Mouse (Mus musculus): ENCODE data around the gene Itgam. TPM values are rescaled to one million over a fixed set of nuclear protein-coding genes. Genes with fewer than 3 reads are reported as not detected.

Itgam gene
- polyA plus RNA-seq, 1 experiment from 2014 or later = 2.1 TPM

DNA sequence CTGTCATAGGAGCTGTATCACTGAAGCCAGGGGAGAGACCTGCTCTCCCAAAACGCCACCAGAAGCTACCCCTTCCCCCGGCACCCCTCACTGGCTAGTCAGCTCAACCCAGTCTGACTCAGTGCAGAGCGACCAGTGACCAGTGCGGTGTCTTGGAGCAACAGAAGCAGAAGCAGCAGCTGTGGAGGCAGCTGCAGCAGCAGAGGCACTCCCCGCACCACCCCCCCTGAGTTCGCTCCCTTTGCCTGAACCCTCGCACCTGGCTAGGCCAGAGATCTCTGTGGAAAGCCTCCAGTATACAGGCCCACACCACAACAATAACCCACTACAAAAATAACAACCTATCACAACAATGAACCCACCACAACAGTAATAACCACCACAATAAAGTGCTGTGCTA, 3.9 kb upstream of the Itgam start:
- H3K4me1 ChIP-seq = 0 out of 2 replicates have a peak, but pooled peaks cover 8% of the 10 kb centered on the region
- H3K27me3 ChIP-seq (replicated peaks) = no peaks in the 10 kb centered on the region
- no peaks in the 10 kb centered on the region for H3K36me3 ChIP-seq
- no peak for ATAC-seq
- H3K4me2 ChIP-seq = no peak overlapping the region
- no peak overlapping the region for H3K27ac ChIP-seq
- no peak overlapping the region for H3K9ac ChIP-seq
- H3K9me3 ChIP-seq (replicated peaks) = no peaks in the 10 kb centered on the region
- no peak overlapping the region for H3K4me3 ChIP-seq
- 32% methylated on average over 7 of the region's 7 CpGs for WGBS (ENCODE audit: insufficient replicate concordance)

DNA sequence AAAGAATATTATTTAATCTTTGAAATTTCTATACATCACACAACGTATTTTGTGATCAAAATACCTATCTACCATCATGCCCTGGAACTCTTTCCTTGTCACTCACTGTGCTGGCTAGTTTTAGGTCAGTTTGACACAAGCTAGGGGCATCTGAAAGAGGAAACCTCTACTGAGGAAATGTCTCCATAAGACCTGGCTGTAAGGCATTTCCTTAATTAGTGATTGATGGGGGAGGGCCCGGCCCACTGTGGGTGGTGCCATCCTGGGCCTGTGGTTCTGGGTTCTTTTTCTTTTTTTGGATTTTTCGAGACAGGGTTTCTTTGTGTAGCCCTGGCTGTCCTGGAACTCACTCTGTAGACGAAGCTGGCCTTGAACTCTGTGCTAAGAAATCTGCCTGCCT, 3.3 kb upstream of the Itgam start:
- Histone ChIP-seq H3K36me3 (no peaks in the 10 kb centered on the region), H3K9me3 (replicated peaks) (no peaks in the 10 kb centered on the region), H3K4me3 (no peak overlapping the region), H3K27me3 (replicated peaks) (no peaks in the 10 kb centered on the region), H3K9ac (no peak overlapping the region), H3K4me2 (no peak overlapping the region), H3K4me1 (0 out of 2 replicates have a peak, but pooled peaks cover 8% of the 10 kb centered on the region), H3K27ac (no peak overlapping the region)
- WGBS (ENCODE audit: insufficient replicate concordance) = 37% methylated on average over 4 of the region's 4 CpGs
- no peak for ATAC-seq

DNA sequence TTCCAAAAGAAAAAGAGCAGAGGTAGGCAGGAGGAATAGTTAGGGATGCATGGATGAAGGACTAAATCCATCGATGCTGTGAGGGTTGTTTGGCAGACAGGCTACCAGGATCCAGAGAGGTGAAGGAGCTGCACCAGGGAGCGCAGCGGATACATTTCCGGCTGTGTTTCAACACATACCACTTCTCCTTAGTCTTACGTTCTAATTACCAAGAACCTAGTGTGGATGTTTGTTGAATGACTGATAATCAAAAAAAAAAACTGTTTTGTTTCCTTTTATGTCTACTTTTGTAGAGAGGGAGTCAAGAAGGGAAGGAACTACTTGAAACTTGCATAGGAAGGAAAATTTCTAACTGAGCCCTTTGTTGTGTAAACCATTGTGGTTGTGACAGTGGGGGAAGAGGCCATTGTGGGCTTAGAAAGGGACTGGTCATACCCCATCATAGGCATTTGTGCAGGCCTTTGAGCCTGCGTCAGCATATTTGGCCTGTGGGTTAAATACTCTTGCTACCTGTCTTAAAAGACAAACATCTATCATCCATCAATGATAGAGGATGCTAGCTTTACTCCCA, 856 bp downstream of the Itgam start:
- Histone ChIP-seq H3K4me3 (no peak overlapping the region), H3K27me3 (replicated peaks) (no peaks in the 10 kb centered on the region), H3K4me2 (no peak overlapping the region), H3K27ac (no peak overlapping the region), H3K9me3 (replicated peaks) (no peaks in the 10 kb centered on the region), H3K4me1 (0 out of 2 replicates have a peak, but pooled peaks cover 1% of the 10 kb centered on the region), H3K9ac (no peak overlapping the region), H3K36me3 (no peaks in the 10 kb centered on the region)
- ATAC-seq = no peak
- WGBS (ENCODE audit: insufficient replicate concordance) = 64% methylated on average over 6 of the region's 6 CpGs

DNA sequence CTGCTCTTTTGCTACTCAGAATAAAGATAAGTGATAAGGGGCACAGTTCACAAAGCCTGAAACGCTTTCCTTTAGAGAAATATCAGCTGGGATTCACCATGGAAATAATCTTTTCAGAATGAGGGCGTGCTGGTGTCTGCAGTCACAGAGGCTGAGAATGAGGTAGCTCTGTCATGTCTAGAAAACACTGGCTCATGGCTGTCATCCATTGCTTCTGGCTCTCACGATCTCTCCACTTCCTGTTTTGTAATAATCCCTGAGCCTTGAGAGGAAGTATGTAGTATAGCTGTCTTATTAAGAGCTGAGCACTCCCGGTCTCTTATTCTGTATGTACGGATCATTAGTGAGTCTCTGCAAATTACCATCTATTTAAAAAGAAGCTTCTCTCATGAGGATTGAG, 3.1 kb downstream of the Itgam start:
- H3K4me2 ChIP-seq = no peak overlapping the region
- WGBS (ENCODE audit: insufficient replicate concordance) = 29% methylated on average over 5 of the region's 5 CpGs
- H3K4me3 ChIP-seq = no peak overlapping the region
- H3K27me3 ChIP-seq (replicated peaks) = no peaks in the 10 kb centered on the region
- no peak overlapping the region for H3K9ac ChIP-seq
- H3K27ac ChIP-seq = no peak overlapping the region
- H3K4me1 ChIP-seq = no peaks in the 10 kb centered on the region
- ATAC-seq = no peak
- no peaks in the 10 kb centered on the region for H3K9me3 ChIP-seq (replicated peaks)
- H3K36me3 ChIP-seq = no peaks in the 10 kb centered on the region

- 30% methylated on average over 3 of the region's 3 CpGs for WGBS (ENCODE audit: insufficient replicate concordance)
- no peak overlapping the region for H3K27ac ChIP-seq
- no peaks in the 10 kb centered on the region for H3K9me3 ChIP-seq (replicated peaks)
- H3K4me2 ChIP-seq = no peak overlapping the region
- no peaks in the 10 kb centered on the region for H3K36me3 ChIP-seq
- no peak overlapping the region for H3K4me3 ChIP-seq
- no peaks in the 10 kb centered on the region for H3K27me3 ChIP-seq (replicated peaks)
- H3K4me1 ChIP-seq = no peaks in the 10 kb centered on the region
- H3K9ac ChIP-seq = no peak overlapping the region
- no peak for ATAC-seq
Observed at GRCm38 (mm10) chr7:128067847-128068246, 5.4 kb downstream of the Itgam start.

DNA sequence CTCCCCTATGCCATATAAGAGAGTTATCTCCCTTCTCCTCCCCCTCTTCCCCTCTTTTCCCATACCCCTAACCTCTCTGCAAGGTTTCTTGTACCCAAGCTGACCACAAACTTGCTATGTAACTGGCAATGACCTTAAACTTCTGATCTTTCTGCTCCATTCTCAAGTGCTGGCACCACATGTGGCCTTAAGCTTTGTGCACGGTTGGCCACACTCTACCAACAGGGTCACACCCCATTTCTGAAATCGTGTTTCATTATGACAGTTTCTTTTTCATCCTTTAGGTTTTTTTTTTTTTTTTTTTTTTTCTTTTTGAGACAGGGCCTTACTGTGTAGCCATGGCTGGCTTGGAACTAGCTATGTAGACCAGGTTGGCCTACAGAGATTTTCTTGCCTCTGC, 7.4 kb downstream of the Itgam start:
- no peaks in the 10 kb centered on the region for H3K4me1 ChIP-seq
- ATAC-seq = no peak
- no peak overlapping the region for H3K4me3 ChIP-seq
- no peak overlapping the region for H3K9ac ChIP-seq
- H3K9me3 ChIP-seq (replicated peaks) = no peaks in the 10 kb centered on the region
- H3K36me3 ChIP-seq = no peaks in the 10 kb centered on the region
- no peak overlapping the region for H3K27ac ChIP-seq
- H3K4me2 ChIP-seq = no peak overlapping the region
- 65% methylated on average over 2 of the region's 2 CpGs for WGBS (ENCODE audit: insufficient replicate concordance)
- H3K27me3 ChIP-seq (replicated peaks) = no peaks in the 10 kb centered on the region

GRCm38 (mm10) chr7:128071816-128072215, 9.4 kb downstream of the Itgam start:
- 58% methylated on average over 4 of the region's 4 CpGs for WGBS (ENCODE audit: insufficient replicate concordance)
- Histone ChIP-seq H3K4me3 (no peak overlapping the region), H3K4me2 (no peak overlapping the region), H3K36me3 (no peaks in the 10 kb centered on the region), H3K9ac (no peak overlapping the region), H3K9me3 (replicated peaks) (no peaks in the 10 kb centered on the region), H3K27me3 (replicated peaks) (no peaks in the 10 kb centered on the region), H3K27ac (no peak overlapping the region), H3K4me1 (no peaks in the 10 kb centered on the region)
- no peak for ATAC-seq

DNA sequence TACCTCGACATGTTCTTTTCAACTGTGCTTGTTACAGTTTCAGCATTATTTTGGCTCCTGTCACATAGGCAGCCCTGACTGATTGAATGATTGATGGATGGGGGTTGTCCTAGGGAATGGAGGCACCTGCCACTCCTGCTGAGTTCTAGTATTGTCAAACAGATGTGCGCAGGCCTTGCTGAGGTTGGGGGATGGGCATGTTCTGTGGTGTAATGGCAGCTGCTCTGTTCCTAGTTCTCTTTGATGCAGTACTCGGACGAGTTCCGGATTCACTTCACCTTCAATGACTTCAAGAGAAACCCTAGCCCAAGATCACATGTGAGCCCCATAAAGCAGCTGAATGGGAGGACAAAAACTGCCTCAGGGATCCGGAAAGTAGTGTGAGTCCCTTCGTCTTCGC, 17.6 kb downstream of the Itgam start:
- no peak for ATAC-seq
- no peaks in the 10 kb centered on the region for H3K36me3 ChIP-seq
- no peaks in the 10 kb centered on the region for H3K4me1 ChIP-seq
- WGBS (ENCODE audit: insufficient replicate concordance) = 65% methylated on average over 8 of the region's 8 CpGs
- H3K4me2 ChIP-seq = no peak overlapping the region
- no peak overlapping the region for H3K9ac ChIP-seq
- no peak overlapping the region for H3K27ac ChIP-seq
- no peaks in the 10 kb centered on the region for H3K27me3 ChIP-seq (replicated peaks)
- no peaks in the 10 kb centered on the region for H3K9me3 ChIP-seq (replicated peaks)
- no peak overlapping the region for H3K4me3 ChIP-seq

- Histone ChIP-seq H3K36me3 (no peaks in the 10 kb centered on the region), H3K9me3 (replicated peaks) (no peaks in the 10 kb centered on the region), H3K27ac (no peak overlapping the region), H3K27me3 (replicated peaks) (no peaks in the 10 kb centered on the region), H3K4me1 (no peaks in the 10 kb centered on the region), H3K9ac (no peak overlapping the region), H3K4me3 (no peak overlapping the region), H3K4me2 (no peak overlapping the region)
- WGBS (ENCODE audit: insufficient replicate concordance) = 36% methylated on average over 7 of the region's 7 CpGs
- no peak for ATAC-seq
Observed at GRCm38 (mm10) chr7:128089141-128089540, 26.7 kb downstream of the Itgam start.

GRCm38 (mm10) chr7:128098135-128098534, 35.7 kb downstream of the Itgam start:
- H3K9ac ChIP-seq = no peak overlapping the region
- no peaks in the 10 kb centered on the region for H3K4me1 ChIP-seq
- H3K4me3 ChIP-seq = no peak overlapping the region
- ATAC-seq = no peak
- H3K9me3 ChIP-seq (replicated peaks) = no peaks in the 10 kb centered on the region
- whole genome bisulfite sequencing (ENCODE audit: insufficient replicate concordance) = 64% methylated on average over 1 of the region's 1 CpGs
- no peak overlapping the region for H3K27ac ChIP-seq
- no peak overlapping the region for H3K4me2 ChIP-seq
- H3K27me3 ChIP-seq (replicated peaks) = no peaks in the 10 kb centered on the region
- no peaks in the 10 kb centered on the region for H3K36me3 ChIP-seq

- Histone ChIP-seq H3K4me2 (no peak overlapping the region), H3K27me3 (replicated peaks) (no peaks in the 10 kb centered on the region), H3K4me3 (no peak overlapping the region), H3K9me3 (replicated peaks) (no peaks in the 10 kb centered on the region), H3K27ac (no peak overlapping the region), H3K9ac (no peak overlapping the region), H3K36me3 (no peaks in the 10 kb centered on the region), H3K4me1 (no peaks in the 10 kb centered on the region)
- no peak for ATAC-seq
- 66% methylated on average over 2 of the region's 2 CpGs for WGBS (ENCODE audit: insufficient replicate concordance)
Observed at GRCm38 (mm10) chr7:128100742-128101357, 38.4 kb downstream of the Itgam start.

- 62% methylated on average over 4 of the region's 4 CpGs for WGBS (ENCODE audit: insufficient replicate concordance)
- no peaks in the 10 kb centered on the region for H3K4me1 ChIP-seq
- ATAC-seq = no peak
Observed at GRCm38 (mm10) chr7:128105246-128105645, 42.8 kb downstream of the Itgam start.

DNA sequence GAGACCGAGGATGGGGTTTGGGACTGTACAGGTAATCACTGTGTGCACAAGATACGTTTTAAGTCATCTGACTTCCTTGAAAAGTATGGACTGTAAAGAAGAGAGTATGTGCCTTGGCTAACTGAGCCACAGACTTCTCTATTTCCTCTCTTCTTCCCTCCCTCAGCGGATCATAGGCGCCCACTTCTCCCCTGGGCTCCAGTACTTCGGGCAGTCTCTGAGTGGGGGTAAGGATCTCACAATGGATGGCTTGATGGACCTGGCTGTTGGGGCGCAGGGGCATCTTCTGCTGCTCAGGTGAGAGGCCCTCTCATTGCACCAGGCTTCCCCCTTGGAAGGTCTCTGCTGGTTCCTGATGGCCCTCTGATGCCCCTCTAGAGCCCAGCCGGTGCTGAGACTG, 45.0 kb downstream of the Itgam start:
- Histone ChIP-seq H3K27me3 (replicated peaks) (no peaks in the 10 kb centered on the region), H3K9me3 (replicated peaks) (no peaks in the 10 kb centered on the region), H3K27ac (no peak overlapping the region), H3K4me1 (no peaks in the 10 kb centered on the region), H3K36me3 (no peaks in the 10 kb centered on the region), H3K4me2 (no peak overlapping the region), H3K9ac (no peak overlapping the region), H3K4me3 (no peak overlapping the region)
- ATAC-seq = no peak
- 74% methylated on average over 7 of the region's 7 CpGs for WGBS (ENCODE audit: insufficient replicate concordance)

More at GRCm38 (mm10) chr7:128105246-128105645, 42.8 kb downstream of the Itgam start:
- Histone ChIP-seq H3K36me3 (no peaks in the 10 kb centered on the region), H3K9ac (no peak overlapping the region), H3K27me3 (replicated peaks) (no peaks in the 10 kb centered on the region), H3K27ac (no peak overlapping the region), H3K4me2 (no peak overlapping the region), H3K9me3 (replicated peaks) (no peaks in the 10 kb centered on the region), H3K4me3 (no peak overlapping the region)

Measured in liver, embryonic 12.5 days (tissue).